Mouse (Mus musculus): ENCODE measurements around the gene Zc3h7b.

GRCm38 (mm10) chr15:81832219-81832618 is 87.4 kb downstream of the Zc3h7b start:
- TF ChIP-seq ZNF384 (IDR thresholded peaks at IDR 0.05; ENCODE audit: low read depth, low read length) (no peak), CTCF (IDR thresholded peaks at IDR 0.05 in 2 of 3, conservative IDR thresholded peaks at IDR 0.05 in 1 of 3; ENCODE audit: control insufficient read depth in 1 of 3, insufficient read depth in 1 of 3, low read depth in 2 of 3, low read length in 3 of 3, poor library complexity in 1 of 3, severe bottlenecking in 1 of 3) (no peak), GATA1 (IDR thresholded peaks at IDR 0.05; ENCODE audit: low read depth, low read length) (no peak), USF2 (IDR thresholded peaks at IDR 0.05; ENCODE audit: borderline replicate concordance in 1 of 2, insufficient read depth in 1 of 2, low read depth in 1 of 2, low read length in 2 of 2) (no peak), EP300 (IDR thresholded peaks at IDR 0.05; ENCODE audit: low read depth in 1 of 2, low read length in 2 of 2) (no peak), MYC (IDR thresholded peaks at IDR 0.05; ENCODE audit: low read depth, low read length) (no peak)
